Comparison of ENCODE assay signal across 8 mouse cellular contexts in the genomic region with DNA sequence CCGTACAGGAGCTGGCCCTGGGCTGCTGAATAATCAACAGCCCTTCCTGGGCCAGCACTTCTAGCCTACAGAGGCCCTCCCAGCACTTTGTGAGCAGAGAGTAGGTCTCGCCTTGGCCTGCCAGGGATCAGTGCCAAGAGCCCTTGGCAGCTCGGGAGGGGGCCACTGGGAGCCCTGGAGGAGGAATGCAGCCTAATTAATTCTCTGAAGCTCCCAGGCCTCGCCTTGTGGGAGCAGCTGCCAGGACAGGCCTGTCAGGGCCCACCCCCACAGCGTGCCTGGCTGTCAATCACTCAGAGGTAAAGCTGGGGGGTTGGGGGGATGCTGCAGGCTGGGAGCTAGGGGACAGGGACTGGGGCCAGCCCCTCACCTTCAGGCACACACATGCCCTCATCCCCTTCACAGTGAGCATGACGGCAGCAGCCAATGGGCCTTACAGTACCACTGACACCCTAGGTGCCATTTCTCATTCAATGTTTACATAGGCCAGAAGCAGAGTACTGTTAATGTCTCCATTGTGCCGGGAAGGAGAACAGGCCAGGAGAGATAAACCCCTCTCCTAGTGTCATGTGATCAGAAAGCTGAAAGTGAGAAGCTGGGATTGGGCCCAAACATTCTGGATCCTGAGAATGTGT. TPM values are rescaled to one million over a fixed set of nuclear protein-coding genes. Genes with fewer than 3 reads are reported as not detected.
A peak's percentile ranks its signal among the peaks of the same experiment; 100 is the strongest.
DNase-seq lines count a peak whose midpoint lies in the region; ATAC-seq and TF ChIP-seq lines count a peak whose summit lies in the region.

No protein-coding gene starts in this region.

- no peak for DNase-seq in liver, postnatal 0 days
- DNase-seq in embryonic facial prominence, embryonic 14.5 days (ENCODE audit: low spot score), result peak; percentile 88
- DNase-seq in mesoderm, embryonic 11.5 days (ENCODE audit: low read depth, low spot score), result peak; percentile 19
- no peak for DNase-seq in urinary bladder, postnatal 4 days (ENCODE audit: low spot score in 2 of 2)
- DNase-seq in c-Kit-positive CD71-positive TER-119-positive erythroid progenitor cells, embryonic 14.5 days (ENCODE audit: low spot score), result no peak

- TF ChIP-seq CTCF in liver, postnatal 0 days (IDR thresholded peaks at IDR 0.05; ENCODE audit: low read depth), result no peak

- no peak overlapping the region for H3K9ac ChIP-seq in liver, embryonic 12.5 days
- no peak overlapping the region for H3K9ac ChIP-seq in liver, postnatal 0 days (replicated peaks)
- no peak overlapping the region for H3K9ac ChIP-seq in embryonic facial prominence, embryonic 14.5 days (ENCODE audit: low read depth, low read length)
- H3K9ac ChIP-seq in hindbrain, embryonic 13.5 days, result no peak overlapping the region

- H3K27ac ChIP-seq in liver, embryonic 12.5 days, result no peak overlapping the region
- H3K27ac ChIP-seq in liver, postnatal 0 days (ENCODE audit: low read depth), result no peak overlapping the region
- H3K27ac ChIP-seq in embryonic facial prominence, embryonic 14.5 days (replicated peaks; ENCODE audit: low read depth, low read length), result 0 out of 2 replicates have a peak overlapping the region, but pooled peaks have one; percentile 39
- peak overlapping the region; percentile 35; the same call in 1 of the 2 replicates for H3K27ac ChIP-seq in hindbrain, embryonic 13.5 days

- H3K9me3 ChIP-seq in liver, embryonic 12.5 days (replicated peaks), result no peaks in the 10 kb centered on the region
- no peaks in the 10 kb centered on the region for H3K9me3 ChIP-seq in liver, postnatal 0 days (ENCODE audit: low read length)
- H3K9me3 ChIP-seq in embryonic facial prominence, embryonic 14.5 days (ENCODE audit: control insufficient read depth, low read length), result no peaks in the 10 kb centered on the region
- H3K9me3 ChIP-seq in hindbrain, embryonic 13.5 days, result no peaks in the 10 kb centered on the region

- no peaks in the 10 kb centered on the region for H3K4me1 ChIP-seq in liver, embryonic 12.5 days
- H3K4me1 ChIP-seq in liver, postnatal 0 days (ENCODE audit: insufficient read depth), result no peaks in the 10 kb centered on the region
- H3K4me1 ChIP-seq in embryonic facial prominence, embryonic 14.5 days (ENCODE audit: control insufficient read depth, insufficient read depth, low read length), result peaks cover 10% of the 10 kb centered on the region
- peaks cover 21% of the 10 kb centered on the region for H3K4me1 ChIP-seq in hindbrain, embryonic 13.5 days (replicated peaks)

- no peak overlapping the region for H3K4me3 ChIP-seq in liver, embryonic 12.5 days
- no peak overlapping the region for H3K4me3 ChIP-seq in liver, postnatal 0 days (ENCODE audit: low read depth, low read length)
- H3K4me3 ChIP-seq in embryonic facial prominence, embryonic 14.5 days (ENCODE audit: low read depth, low read length), result no peak overlapping the region
- no peak overlapping the region for H3K4me3 ChIP-seq in hindbrain, embryonic 13.5 days

- no peak overlapping the region for H3K4me2 ChIP-seq in liver, embryonic 12.5 days
- H3K4me2 ChIP-seq in liver, postnatal 0 days (ENCODE audit: low read depth, low read length), result no peak overlapping the region
- no peak overlapping the region for H3K4me2 ChIP-seq in embryonic facial prominence, embryonic 14.5 days (ENCODE audit: low read depth, low read length)
- no peak overlapping the region for H3K4me2 ChIP-seq in hindbrain, embryonic 13.5 days

- H3K36me3 ChIP-seq in liver, embryonic 12.5 days, result no peaks in the 10 kb centered on the region
- H3K36me3 ChIP-seq in liver, postnatal 0 days (replicated peaks; ENCODE audit: insufficient read depth, low read length), result no peaks in the 10 kb centered on the region
- H3K36me3 ChIP-seq in embryonic facial prominence, embryonic 14.5 days (ENCODE audit: control insufficient read depth, insufficient read depth, low read length), result no peaks in the 10 kb centered on the region
- H3K36me3 ChIP-seq in hindbrain, embryonic 13.5 days, result no peaks in the 10 kb centered on the region

- no peak for TF ChIP-seq EP300 in liver, postnatal 0 days (IDR thresholded peaks at IDR 0.05; ENCODE audit: low read depth)

- ATAC-seq in liver, embryonic 12.5 days, result 0 out of 2 replicates have a peak, but pooled peaks have one; percentile 37
- no peak for ATAC-seq in liver, postnatal 0 days
- ATAC-seq in embryonic facial prominence, embryonic 14.5 days (ENCODE audit: low read depth), result peak; percentile 87
- peak; percentile 89 for ATAC-seq in hindbrain, embryonic 13.5 days (ENCODE audit: low FRiP score)
- ATAC-seq in erythroblast, adult 5-6 weeks (replicated peaks; ENCODE audit: low FRiP score, poor library complexity, severe bottlenecking), result no peak

- 25% methylated on average over 7 of the region's 7 CpGs for WGBS in liver, embryonic 12.5 days (ENCODE audit: insufficient replicate concordance)
- WGBS in liver, postnatal 0 days (ENCODE audit: insufficient replicate concordance), result 43% methylated on average over 7 of the region's 7 CpGs
- 16% methylated on average over 6 of the region's 7 CpGs for WGBS in embryonic facial prominence, embryonic 14.5 days
- 17% methylated on average over 7 of the region's 7 CpGs for WGBS in hindbrain, embryonic 13.5 days

- H3K27me3 ChIP-seq in liver, embryonic 12.5 days (replicated peaks), result no peaks in the 10 kb centered on the region
- H3K27me3 ChIP-seq in liver, postnatal 0 days (ENCODE audit: insufficient read depth, low read length), result no peaks in the 10 kb centered on the region
- no peaks in the 10 kb centered on the region for H3K27me3 ChIP-seq in embryonic facial prominence, embryonic 14.5 days (replicated peaks; ENCODE audit: control insufficient read depth, insufficient read depth, low read length)
- 0 out of 2 replicates have a peak, but pooled peaks cover 2% of the 10 kb centered on the region for H3K27me3 ChIP-seq in hindbrain, embryonic 13.5 days

RNA-seq across cellular contexts. Expression of a gene that starts 11.2 kb away (rescaled TPM):
- polyA plus RNA-seq in liver, embryonic 12.5 days (2016; fragmentation: Nextera tagmentation; extraction: Ambion mirVana), result 0.15 and 0.35 TPM in 2 replicates
- 0.07 and 0.19 TPM in 2 replicates for polyA plus RNA-seq in liver, postnatal 0 days (2015; fragmentation: Nextera tagmentation; extraction: Ambion mirVana)
- 3.0 and 4.0 TPM in 2 replicates for polyA plus RNA-seq in embryonic facial prominence, embryonic 14.5 days (2014; fragmentation: Nextera tagmentation; extraction: Ambion mirVana)
- 0.12 TPM in 1 of 2 replicates, not detected in the other for polyA plus RNA-seq in hindbrain, embryonic 13.5 days (2015; fragmentation: Nextera tagmentation; extraction: Ambion mirVana)
- not detected in 2 replicates for total RNA-seq in erythroblast, adult 5-6 weeks (2015; ENCODE audit: low replicate concordance)
- not detected in 2 replicates for total RNA-seq in erythroblast, adult 5-6 weeks (2017; ENCODE audit: low replicate concordance)

Comparison
In these comparisons a context has a peak if more than half of its experiments do, and no peak if none do; other contexts are left out.
1. ATAC-seq: peak in liver, embryonic 12.5 days (single experiment), embryonic facial prominence, embryonic 14.5 days (single experiment) and hindbrain, embryonic 13.5 days (single experiment); none in liver, postnatal 0 days (single experiment) and erythroblast, adult 5-6 weeks (single experiment).
2. H3K27ac ChIP-seq: peak in embryonic facial prominence, embryonic 14.5 days (single experiment) and hindbrain, embryonic 13.5 days (single experiment); none in liver, embryonic 12.5 days (single experiment) and liver, postnatal 0 days (single experiment).
3. DNase-seq: peak in embryonic facial prominence, embryonic 14.5 days (single experiment) and mesoderm, embryonic 11.5 days (single experiment); none in liver, postnatal 0 days (single experiment), urinary bladder, postnatal 4 days (0 of 2) and c-Kit-positive CD71-positive TER-119-positive erythroid progenitor cells, embryonic 14.5 days (single experiment).